Comparison of ENCODE assay signal across 25 mouse cellular contexts in genomic region chr11:84393571-84393970, GRCm38 (mm10).
DNase-seq lines count a peak whose midpoint lies in the region; ATAC-seq and TF ChIP-seq lines count a peak whose summit lies in the region.
"Had no signal": no experiment of that assay in that cellular context is flagged by ENCODE, and none has a peak within 500 bp of the region (broad histone marks: within the 10 kb centered on the region; RNA-seq: fewer than 3 reads in every experiment).

No protein-coding gene starts in this region.

- DNase-seq in heart, adult 2 months = no peak
- no peak for DNase-seq in hindbrain, postnatal 0 days (ENCODE audit: low spot score)
- no peak for DNase-seq in neural tube, embryonic 10.5 days (ENCODE audit: extremely low spot score, low spot score)
- DNase-seq in yolk sac, embryonic 10.5 days (ENCODE audit: low spot score) = peak; percentile 52
- no peak for DNase-seq in adrenal gland, adult 2 months
- DNase-seq: adrenal gland, postnatal 14 days; cerebellum, adult 11 months; cerebellum, adult 8-10 months; cerebellum, postnatal 10 days; cerebellum, postnatal 36 days; embryo, embryonic 11 days; gastrocnemius, postnatal 10 days; gastrocnemius, postnatal 36 days; heart, postnatal 14 days; kidney, adult 18-20 months; kidney, adult 9 months had no signal

- 0 out of 2 replicates have a peak overlapping the region, but pooled peaks have one; percentile 29 for H3K27ac ChIP-seq in heart, embryonic 13.5 days (replicated peaks)
- H3K27ac ChIP-seq in heart, adult 2 months = no peak overlapping the region
- H3K27ac ChIP-seq in hindbrain, embryonic 13.5 days = peak overlapping the region; percentile 53; the same call in 1 of the 2 replicates
- no peak overlapping the region for H3K27ac ChIP-seq in hindbrain, postnatal 0 days
- H3K27ac ChIP-seq in neural tube, embryonic 13.5 days (replicated peaks) = peak overlapping the region; percentile 38
- H3K27ac ChIP-seq: forebrain, embryonic 10.5 days; forebrain, embryonic 13.5 days; heart, embryonic 15.5 days had no signal

- no peak overlapping the region for H3K4me3 ChIP-seq in heart, embryonic 13.5 days
- H3K4me3 ChIP-seq in heart, adult 2 months = no peak overlapping the region
- H3K4me3 ChIP-seq in hindbrain, embryonic 13.5 days = no peak overlapping the region
- H3K4me3 ChIP-seq in hindbrain, postnatal 0 days (ENCODE audit: low read length) = no peak overlapping the region
- no peak overlapping the region for H3K4me3 ChIP-seq in neural tube, embryonic 13.5 days
- H3K4me3 ChIP-seq: forebrain, embryonic 10.5 days; forebrain, embryonic 13.5 days; heart, embryonic 15.5 days had no signal

- H3K36me3 ChIP-seq in heart, embryonic 13.5 days = peaks cover 21% of the 10 kb centered on the region
- no peaks in the 10 kb centered on the region for H3K36me3 ChIP-seq in heart, adult 2 months (ENCODE audit: control insufficient read depth, insufficient read depth, low read length)
- peaks cover 27% of the 10 kb centered on the region for H3K36me3 ChIP-seq in hindbrain, embryonic 13.5 days
- peaks cover 17% of the 10 kb centered on the region for H3K36me3 ChIP-seq in hindbrain, postnatal 0 days (ENCODE audit: insufficient read depth, low read length)
- H3K36me3 ChIP-seq in neural tube, embryonic 13.5 days = peaks cover 24% of the 10 kb centered on the region

- WGBS in heart, embryonic 13.5 days = 32% methylated on average over 7 of the region's 7 CpGs
- WGBS in heart, adult 2 months = 49% methylated on average over 7 of the region's 7 CpGs
- WGBS in hindbrain, embryonic 13.5 days = 81% methylated on average over 7 of the region's 7 CpGs
- WGBS in hindbrain, postnatal 0 days = 78% methylated on average over 7 of the region's 7 CpGs
- 74% methylated on average over 7 of the region's 7 CpGs for WGBS in neural tube, embryonic 13.5 days

- TF ChIP-seq CTCF in heart, adult 2 months (IDR thresholded peaks at IDR 0.05) = no peak
- no peak for TF ChIP-seq CTCF in hindbrain, postnatal 0 days (IDR thresholded peaks at IDR 0.05; ENCODE audit: low read depth)

- H3K9ac ChIP-seq in heart, embryonic 13.5 days = no peak overlapping the region
- H3K9ac ChIP-seq in heart, adult 2 months (ENCODE audit: low read depth, low read length) = no peak overlapping the region
- no peak overlapping the region for H3K9ac ChIP-seq in hindbrain, embryonic 13.5 days
- H3K9ac ChIP-seq in hindbrain, postnatal 0 days (replicated peaks; ENCODE audit: low read length) = no peak overlapping the region
- H3K9ac ChIP-seq in neural tube, embryonic 13.5 days = no peak overlapping the region
- H3K9ac ChIP-seq: forebrain, embryonic 13.5 days; heart, embryonic 15.5 days had no signal

- no peaks in the 10 kb centered on the region for H3K9me3 ChIP-seq in heart, embryonic 13.5 days
- no peaks in the 10 kb centered on the region for H3K9me3 ChIP-seq in hindbrain, embryonic 13.5 days
- H3K9me3 ChIP-seq in hindbrain, postnatal 0 days (ENCODE audit: low read length) = no peaks in the 10 kb centered on the region
- no peaks in the 10 kb centered on the region for H3K9me3 ChIP-seq in neural tube, embryonic 13.5 days
- H3K9me3 ChIP-seq: forebrain, embryonic 10.5 days; forebrain, embryonic 13.5 days; heart, embryonic 15.5 days had no signal

- TF ChIP-seq POLR2A in heart, adult 2 months (IDR thresholded peaks at IDR 0.05; ENCODE audit: insufficient read depth, low read depth, low read length) = no peak

- no peaks in the 10 kb centered on the region for H3K27me3 ChIP-seq in heart, embryonic 13.5 days (replicated peaks)
- H3K27me3 ChIP-seq in heart, adult 2 months (ENCODE audit: control insufficient read depth, insufficient read depth, low read length) = no peaks in the 10 kb centered on the region
- no peaks in the 10 kb centered on the region for H3K27me3 ChIP-seq in hindbrain, embryonic 13.5 days
- no peaks in the 10 kb centered on the region for H3K27me3 ChIP-seq in hindbrain, postnatal 0 days (ENCODE audit: insufficient read depth, low read length)
- no peaks in the 10 kb centered on the region for H3K27me3 ChIP-seq in neural tube, embryonic 13.5 days
- H3K27me3 ChIP-seq: forebrain, embryonic 13.5 days had no signal

- no peaks in the 10 kb centered on the region for H3K79me2 ChIP-seq in heart, adult 2 months (replicated peaks; ENCODE audit: control insufficient read depth, insufficient read depth, low read length)

- intact Hi-C loops in heart, adult 2 months (cut with DNase I) = no loop called here

- no peak for TF ChIP-seq EP300 in heart, adult 2 months (IDR thresholded peaks at IDR 0.05; ENCODE audit: insufficient read depth, low read depth, low read length)

- no peak overlapping the region for H3K4me2 ChIP-seq in heart, embryonic 13.5 days
- H3K4me2 ChIP-seq in hindbrain, embryonic 13.5 days = no peak overlapping the region
- H3K4me2 ChIP-seq in hindbrain, postnatal 0 days (ENCODE audit: low read depth, low read length) = no peak overlapping the region
- H3K4me2 ChIP-seq in neural tube, embryonic 13.5 days = no peak overlapping the region
- H3K4me2 ChIP-seq: forebrain, embryonic 13.5 days; heart, embryonic 11.5 days; heart, embryonic 15.5 days had no signal

- ATAC-seq in heart, embryonic 13.5 days (ENCODE audit: extremely low read depth, insufficient number of reproducible peaks, low FRiP score, low TSS enrichment) = no peak
- no peak for ATAC-seq in hindbrain, embryonic 13.5 days (ENCODE audit: low FRiP score)
- no peak for ATAC-seq in hindbrain, postnatal 0 days
- ATAC-seq in neural tube, embryonic 13.5 days (ENCODE audit: low read depth) = no peak
- ATAC-seq: forebrain, embryonic 13.5 days; forebrain, embryonic 16.5 days; inflammation-experienced regulatory T-cells, adult 6 months had no signal

- peaks cover 37% of the 10 kb centered on the region for H3K4me1 ChIP-seq in heart, embryonic 13.5 days
- no peaks in the 10 kb centered on the region; the same call in 1 of the 2 replicates for H3K4me1 ChIP-seq in heart, adult 2 months (ENCODE audit: control insufficient read depth, insufficient read depth, low read length)
- H3K4me1 ChIP-seq in hindbrain, embryonic 13.5 days (replicated peaks) = peaks cover 39% of the 10 kb centered on the region
- no peaks in the 10 kb centered on the region for H3K4me1 ChIP-seq in hindbrain, postnatal 0 days (ENCODE audit: insufficient read depth, low read length)
- peaks cover 49% of the 10 kb centered on the region for H3K4me1 ChIP-seq in neural tube, embryonic 13.5 days (replicated peaks)

Comparison
In these comparisons a context has a peak if more than half of its experiments do, and no peak if none do; other contexts are left out.
1. H3K27ac ChIP-seq: peak in heart, embryonic 13.5 days (single experiment), hindbrain, embryonic 13.5 days (single experiment) and neural tube, embryonic 13.5 days (single experiment); none in heart, adult 2 months (single experiment) and hindbrain, postnatal 0 days (single experiment).